Mouse (Mus musculus): ENCODE measurements around the gene Dner. TPM values are rescaled to one million over a fixed set of nuclear protein-coding genes. Genes with fewer than 3 reads are reported as not detected.

The Dner gene
- polyA plus RNA-seq, 2 experiments from 2014 or later, result not detected

Other genes with a start within 250 kb of the Dner start
- 1 to 10 TPM; 2.7 to 3.3 TPM for gene Fbxo36, start 143.6 kb upstream of the Dner start, polyA plus RNA-seq (2017; shearing (Covaris generic))
- 100 to 1,000 TPM; 129 to 152 TPM for gene Trip12, start 144.3 kb upstream of the Dner start, polyA plus RNA-seq (2017; shearing (Covaris generic))
- not detected for gene Slc16a14, start 238.9 kb upstream of the Dner start, polyA plus RNA-seq (2017; shearing (Covaris generic))

All from activated CD4-positive, CD25-positive, alpha-beta regulatory T cell, adult 4 months (primary cell).